Mouse (Mus musculus): ENCODE measurements around the gene Ptpn20.

DNA sequence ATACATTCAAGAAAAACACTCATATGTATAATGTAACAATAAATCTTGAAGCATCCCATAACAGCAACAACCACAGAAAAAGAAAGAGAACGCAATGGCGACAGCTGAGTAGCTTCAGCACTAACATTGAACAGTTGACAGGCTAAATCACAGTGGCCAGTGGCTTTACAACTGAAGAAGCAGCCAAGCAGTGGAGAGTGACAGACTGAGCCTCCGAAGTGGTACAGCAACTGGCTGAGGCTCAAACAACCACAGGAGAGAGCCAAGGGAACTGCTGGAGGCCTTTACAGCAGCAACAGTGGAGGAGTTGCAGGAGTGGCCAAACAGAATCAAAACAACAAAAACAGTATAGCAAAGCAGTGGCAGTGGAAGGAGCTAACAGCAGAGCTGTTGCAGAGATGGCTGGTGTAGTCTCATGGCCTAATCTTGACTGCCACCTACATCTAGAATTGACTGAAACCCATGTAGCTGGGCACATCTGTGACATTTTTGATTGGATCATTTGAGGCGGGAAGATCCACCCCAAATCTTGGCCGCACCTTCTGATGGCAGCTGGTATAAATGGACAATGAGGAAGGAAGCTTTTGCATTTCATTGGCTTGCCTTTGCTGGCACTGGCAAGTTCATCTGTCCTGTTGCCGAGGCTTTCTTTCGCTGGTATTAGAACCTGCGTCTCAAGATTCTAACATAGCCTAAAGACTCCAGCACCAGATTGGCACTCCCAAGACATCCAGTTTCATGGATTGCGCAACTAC is 9.5 kb downstream of the Ptpn20 start:
- TF ChIP-seq CTCF (IDR thresholded peaks at IDR 0.05; ENCODE audit: extremely low read depth, insufficient read depth, low read length) (no peak), POLR2A (IDR thresholded peaks at IDR 0.05; ENCODE audit: extremely low read depth, insufficient read depth, low read length) (no peak)

All from cortical plate, adult 2 months (tissue).